Mouse (Mus musculus) liver, adult 2 months (tissue): ENCODE measurements around the gene Mthfs. TPM values are rescaled to one million over a fixed set of nuclear protein-coding genes. Genes with fewer than 3 reads are reported as not detected.

Source experiments
- DNase-seq: peaks from one replicate; pipeline ENCODE4 v3.0.0-alpha.2; 2011; ENCODE audit warnings: low read depth, low spot score; ENCODE audit errors: extremely low read depth
- H3K27ac ChIP-seq: fragments of 200-500 bp; replicated peaks from 2 replicates; pipeline ENCODE4 v1.5.1; 2012; ENCODE audit warnings: low read depth, mild to moderate bottlenecking, control low read depth, inconsistent platforms, low read length; ENCODE audit not compliant: insufficient read depth
- H3K27me3 ChIP-seq: fragments of 200-500 bp; 2 replicates; pipeline ENCODE4 v1.6.1; 2012; ENCODE audit warnings: mild to moderate bottlenecking, moderate library complexity, low read length, inconsistent platforms; ENCODE audit not compliant: control insufficient read depth, insufficient read depth
- H3K36me3 ChIP-seq: fragments of 200-500 bp; 2 replicates; pipeline ENCODE4 v1.6.1; 2012; ENCODE audit warnings: low read length, inconsistent platforms; ENCODE audit not compliant: control insufficient read depth, insufficient read depth
- H3K4me1 ChIP-seq: fragments of 200-500 bp; 2 replicates; pipeline ENCODE4 v1.6.1; 2011; ENCODE audit warnings: low read length; ENCODE audit not compliant: control insufficient read depth, insufficient read depth
- H3K4me3 ChIP-seq: fragments of 200-500 bp; 2 replicates; pipeline ENCODE4 v1.5.1; 2011; ENCODE audit warnings: low read depth, mild to moderate bottlenecking, control low read depth, low read length, moderate library complexity; ENCODE audit not compliant: insufficient read depth
- H3K79me2 ChIP-seq: fragments of 200-500 bp; 2 replicates; pipeline ENCODE4 v1.6.1; 2012; ENCODE audit warnings: inconsistent platforms, mild to moderate bottlenecking, low read length, moderate library complexity; ENCODE audit not compliant: control insufficient read depth, insufficient read depth
- H3K9ac ChIP-seq: fragments of 200-500 bp; 2 replicates; pipeline ENCODE4 v1.6.1; 2012; ENCODE audit warnings: low read depth, mild to moderate bottlenecking, control low read depth, inconsistent platforms, low read length
- CTCF ChIP-seq: fragments of 200-500 bp; IDR thresholded peaks from 2 replicates; pipeline ENCODE4 v1.5.1; 2011; ENCODE audit warnings: low read depth, low read length, control low read depth
- POLR2A ChIP-seq: fragments of 200-500 bp; IDR thresholded peaks from 2 replicates; pipeline ENCODE4 v1.6.1; 2011; ENCODE audit warnings: low read length, control low read depth; ENCODE audit not compliant: insufficient read depth; ENCODE audit errors: extremely low read depth
- WGBS: fragments of 180-500 bp; shearing (Covaris S2); methylation state at CpG from one replicate; pipeline ENCODE4 v1.1.7; 2018; 5-methylcytosine and 5-hydroxymethylcytosine counted together
- polyA plus RNA-seq: library from polyadenylated mRNA; depleted of rRNA; stranded (reverse); fragments of >200 nt; gene quantifications from 2 replicates; pipeline ENCODE4 v1.2.3, GENCODE M21; 2012
- total RNA-seq: library from RNA; depleted of rRNA; stranded (reverse); fragments of >200 nt; gene quantifications from 2 replicates; pipeline ENCODE4 v1.2.3, GENCODE M21; 2014

The Mthfs gene
- total and polyA plus RNA-seq, 2 experiments, result 33.4 to 73.8 TPM

GRCm38 (mm10) chr9:89253400-89253799 is 42.9 kb downstream of the Mthfs start:
- H3K27ac ChIP-seq, result no peak overlapping the region
- no peak overlapping the region for H3K4me3 ChIP-seq
- no peaks in the 10 kb centered on the region for H3K4me1 ChIP-seq
- H3K27me3 ChIP-seq, result no peaks in the 10 kb centered on the region
- no peaks in the 10 kb centered on the region for H3K79me2 ChIP-seq
- TF ChIP-seq CTCF (no peak), POLR2A (no peak)
- peaks cover 4% of the 10 kb centered on the region; the same call in 1 of the 2 replicates for H3K36me3 ChIP-seq
- 59% methylated on average over 2 of the region's 2 CpGs for WGBS
- no peak overlapping the region for H3K9ac ChIP-seq
- DNase-seq, result no peak

DNA sequence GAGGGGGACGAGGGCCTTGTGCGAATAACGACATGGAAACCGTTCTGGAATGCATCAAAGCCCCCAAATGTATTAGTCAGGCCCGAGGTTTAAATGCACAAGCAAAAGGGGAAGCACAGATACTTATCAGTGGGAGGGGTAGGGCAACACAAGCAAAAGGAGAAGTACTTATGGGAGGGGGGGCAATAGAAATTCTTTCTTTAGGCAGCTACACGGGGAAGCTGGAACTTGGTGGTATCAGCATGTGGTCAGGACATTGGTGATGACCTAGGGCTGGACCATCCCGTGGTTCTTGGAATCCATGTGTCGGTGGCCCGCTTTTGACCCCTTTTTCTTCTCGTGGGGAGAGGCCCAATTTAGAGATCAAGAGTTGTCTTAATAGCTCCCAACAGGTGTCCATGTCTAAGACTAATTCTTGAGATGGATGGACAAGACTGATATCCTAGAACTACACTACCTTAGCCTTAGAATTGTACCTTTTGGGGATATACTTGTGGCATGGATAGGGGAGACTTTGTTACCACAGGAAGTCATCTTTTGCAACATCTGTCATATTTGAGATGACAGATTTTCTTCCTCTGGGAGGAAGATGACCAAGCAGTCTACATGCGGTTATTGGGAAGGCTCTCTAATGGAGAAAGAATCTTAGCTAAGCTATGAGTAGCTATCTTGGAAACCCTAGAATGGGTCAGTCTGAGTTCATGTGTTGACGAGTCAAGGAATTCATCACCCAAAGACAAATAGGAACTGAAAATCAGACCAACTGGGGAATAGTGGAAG is 46.3 kb downstream of the Mthfs start:
- no peaks in the 10 kb centered on the region for H3K79me2 ChIP-seq
- H3K4me1 ChIP-seq, result no peaks in the 10 kb centered on the region
- H3K27ac ChIP-seq, result no peak overlapping the region
- peaks cover 2% of the 10 kb centered on the region; the same call in 1 of the 2 replicates for H3K36me3 ChIP-seq
- no peak overlapping the region for H3K4me3 ChIP-seq
- H3K9ac ChIP-seq, result no peak overlapping the region
- no peaks in the 10 kb centered on the region for H3K27me3 ChIP-seq
- WGBS, result 87% methylated on average over 12 of the region's 12 CpGs
- DNase-seq, result peak; percentile 19
- no peak for TF ChIP-seq CTCF

DNA sequence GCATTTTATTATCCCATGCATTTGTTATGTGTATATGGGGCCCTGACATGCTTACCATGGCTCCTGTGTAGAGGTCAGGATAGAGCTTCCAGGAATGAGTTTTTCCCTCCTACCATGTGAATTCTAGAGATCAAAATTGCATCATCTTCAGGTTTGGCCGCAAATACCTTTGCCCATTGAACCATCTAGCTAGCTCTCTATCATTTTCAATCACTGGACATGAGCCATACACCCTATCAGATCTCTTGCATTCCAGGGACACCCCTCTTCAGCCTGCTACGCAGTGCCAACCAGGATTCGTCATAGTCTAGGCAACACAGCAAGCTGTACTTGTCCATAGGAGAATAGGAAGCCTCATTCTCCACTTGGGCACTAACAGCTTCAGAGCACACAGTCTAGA is 53.5 kb downstream of the Mthfs start:
- Histone ChIP-seq H3K4me3 (no peak overlapping the region), H3K36me3 (no peaks in the 10 kb centered on the region), H3K9ac (no peak overlapping the region), H3K27me3 (no peaks in the 10 kb centered on the region), H3K27ac (peak overlapping the region; percentile 51), H3K4me1 (peaks cover 8% of the 10 kb centered on the region), H3K79me2 (no peaks in the 10 kb centered on the region)
- peak; percentile 95 for DNase-seq
- WGBS, result 22% methylated on average over 3 of the region's 3 CpGs
- TF ChIP-seq CTCF (no peak), POLR2A (no peak)

DNA sequence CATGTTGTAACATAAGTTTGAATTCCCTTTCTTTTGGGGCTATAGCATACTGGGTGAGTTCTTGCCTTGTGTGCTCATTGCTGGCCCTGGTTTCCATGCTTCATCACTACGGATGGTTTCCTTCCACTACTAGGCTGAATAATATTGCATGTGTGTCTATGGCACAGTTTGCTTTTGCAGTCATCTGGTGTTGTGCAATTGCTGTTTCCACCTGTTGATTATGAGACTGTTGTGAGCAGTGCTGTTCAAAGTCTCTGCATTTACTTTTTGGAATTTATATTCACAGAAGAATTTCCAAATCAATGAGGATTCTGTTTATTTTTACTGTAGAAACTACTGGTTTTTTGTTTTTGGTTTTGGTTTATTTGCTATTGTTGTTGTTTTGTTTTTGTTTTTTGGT is 54.1 kb downstream of the Mthfs start:
- Histone ChIP-seq H3K27ac (peak overlapping the region; percentile 55), H3K4me1 (peaks cover 8% of the 10 kb centered on the region), H3K79me2 (no peaks in the 10 kb centered on the region), H3K27me3 (no peaks in the 10 kb centered on the region), H3K4me3 (no peak overlapping the region), H3K9ac (no peak overlapping the region), H3K36me3 (no peaks in the 10 kb centered on the region)
- no peak for TF ChIP-seq CTCF
- TF ChIP-seq POLR2A, result no peak
- WGBS, result 13% methylated on average over 1 of the region's 1 CpGs
- DNase-seq, result peak; percentile 91

DNA sequence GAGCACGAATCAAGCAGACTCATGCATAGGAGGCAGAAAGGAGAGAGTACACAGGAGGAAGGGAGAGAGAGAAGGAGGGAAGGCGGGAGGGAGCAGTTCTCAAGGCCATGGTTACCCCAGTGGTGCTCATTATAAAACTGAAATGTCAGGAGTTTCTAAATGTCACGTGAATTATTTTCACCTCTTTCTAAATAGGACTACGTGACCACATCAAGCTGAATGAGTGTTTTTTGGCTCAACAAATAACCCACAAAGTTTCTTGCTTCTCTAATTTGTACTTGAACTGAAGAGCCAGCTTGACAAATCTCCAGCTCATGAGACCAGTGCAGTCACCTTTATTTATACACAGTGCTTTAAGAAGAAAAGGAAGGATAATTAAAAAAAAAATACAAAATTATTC is 56.6 kb downstream of the Mthfs start:
- H3K79me2 ChIP-seq, result no peaks in the 10 kb centered on the region
- WGBS, result 70% methylated on average over 4 of the region's 4 CpGs
- peaks cover 8% of the 10 kb centered on the region for H3K4me1 ChIP-seq
- H3K36me3 ChIP-seq, result no peaks in the 10 kb centered on the region
- no peak for TF ChIP-seq CTCF
- TF ChIP-seq POLR2A, result no peak
- H3K9ac ChIP-seq, result no peak overlapping the region
- no peak overlapping the region for H3K4me3 ChIP-seq
- H3K27ac ChIP-seq, result no peak overlapping the region
- no peaks in the 10 kb centered on the region for H3K27me3 ChIP-seq
- peak; percentile 23 for DNase-seq

DNA sequence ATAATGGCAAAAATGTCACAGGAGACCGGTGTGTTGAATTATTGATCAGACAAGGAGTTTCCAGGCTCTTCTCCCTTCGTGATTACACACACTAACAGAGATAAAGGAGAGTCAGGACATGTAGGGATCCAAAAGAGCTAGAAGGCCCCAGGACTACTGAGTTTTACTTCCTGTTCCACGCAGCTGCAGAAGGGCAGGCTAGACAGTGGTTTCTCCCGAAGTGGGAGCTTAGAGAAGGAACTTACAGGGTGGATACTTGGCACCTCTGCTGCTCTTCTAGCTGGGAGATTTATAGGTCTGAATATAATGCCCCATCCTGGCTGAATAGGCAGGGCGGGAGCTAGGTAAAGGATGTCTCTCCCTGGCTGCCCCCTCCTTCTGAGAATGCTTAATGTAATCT is 57.1 kb downstream of the Mthfs start:
- Histone ChIP-seq H3K27me3 (no peaks in the 10 kb centered on the region), H3K27ac (no peak overlapping the region), H3K4me1 (peaks cover 8% of the 10 kb centered on the region), H3K79me2 (no peaks in the 10 kb centered on the region), H3K4me3 (no peak overlapping the region), H3K36me3 (no peaks in the 10 kb centered on the region; the same call in 1 of the 2 replicates), H3K9ac (no peak overlapping the region)
- WGBS, result 62% methylated on average over 5 of the region's 5 CpGs
- peak; percentile 14 for DNase-seq
- TF ChIP-seq CTCF (no peak), POLR2A (no peak)
